Mouse (Mus musculus): ENCODE data around the gene Macrod1. TPM values are rescaled to one million over a fixed set of nuclear protein-coding genes. Genes with fewer than 3 reads are reported as not detected.

Macrod1 gene
- polyA plus RNA-seq (2014; fragmentation: Nextera tagmentation; extraction: Ambion mirVana): 3.6 and 4.0 TPM in 2 replicates

- H3K4me3 ChIP-seq (ENCODE audit: low read depth, low read length): peak within 1 kb of the TSS; percentile 59
- H3K36me3 ChIP-seq (ENCODE audit: control insufficient read depth, insufficient read depth, low read length): no peaks in the 10 kb centered on the region
- H3K27ac ChIP-seq (ENCODE audit: low read depth, low read length): no peak within 1 kb of the TSS
- 2% methylated on average over 72 of the region's 72 CpGs for WGBS
- DNase-seq (ENCODE audit: low spot score): peak; percentile 87
- peak; percentile 85 for ATAC-seq (replicated peaks; ENCODE audit: low FRiP score)
- H3K27me3 ChIP-seq (ENCODE audit: control insufficient read depth, insufficient read depth, low read length): peaks cover 6% of the 10 kb centered on the region; the same call in 1 of the 2 replicates
- H3K9ac ChIP-seq (ENCODE audit: low read length): peak within 1 kb of the TSS; percentile 47
- peaks cover 19% of the 10 kb centered on the region for H3K4me1 ChIP-seq (replicated peaks; ENCODE audit: control insufficient read depth, insufficient read depth, low read length)
- H3K4me2 ChIP-seq (ENCODE audit: low read depth, low read length, severe bottlenecking): peak within 1 kb of the TSS; percentile 99
- no peaks in the 10 kb centered on the region for H3K9me3 ChIP-seq (ENCODE audit: control insufficient read depth, low read length)
Measured at GRCm38 (mm10) chr19:7056248-7057087, at the start of gene Macrod1. Gene Macrod1, plus strand, starts transcription at chr19:7056810.

- Histone ChIP-seq H3K9ac (ENCODE audit: low read length) (no peak overlapping the region), H3K4me3 (ENCODE audit: low read depth, low read length) (no peak overlapping the region), H3K9me3 (ENCODE audit: control insufficient read depth, low read length) (no peaks in the 10 kb centered on the region), H3K27me3 (ENCODE audit: control insufficient read depth, insufficient read depth, low read length) (no peaks in the 10 kb centered on the region), H3K36me3 (ENCODE audit: control insufficient read depth, insufficient read depth, low read length) (no peaks in the 10 kb centered on the region), H3K4me2 (ENCODE audit: low read depth, low read length, severe bottlenecking) (no peak overlapping the region), H3K4me1 (replicated peaks; ENCODE audit: control insufficient read depth, insufficient read depth, low read length) (no peaks in the 10 kb centered on the region), H3K27ac (ENCODE audit: low read depth, low read length) (no peak overlapping the region)
- DNase-seq (ENCODE audit: low spot score) (no peak), ATAC-seq (replicated peaks; ENCODE audit: low FRiP score) (no peak)
- WGBS: 92% methylated on average over 9 of the region's 9 CpGs
Measured at GRCm38 (mm10) chr19:7006892-7007593, 49.6 kb upstream of the Macrod1 start.

- Histone ChIP-seq H3K9ac (ENCODE audit: low read length) (no peak overlapping the region), H3K4me3 (ENCODE audit: low read depth, low read length) (no peak overlapping the region), H3K27me3 (ENCODE audit: control insufficient read depth, insufficient read depth, low read length) (no peaks in the 10 kb centered on the region), H3K4me1 (replicated peaks; ENCODE audit: control insufficient read depth, insufficient read depth, low read length) (no peaks in the 10 kb centered on the region), H3K4me2 (ENCODE audit: low read depth, low read length, severe bottlenecking) (no peak overlapping the region), H3K36me3 (ENCODE audit: control insufficient read depth, insufficient read depth, low read length) (no peaks in the 10 kb centered on the region), H3K9me3 (ENCODE audit: control insufficient read depth, low read length) (no peaks in the 10 kb centered on the region), H3K27ac (ENCODE audit: low read depth, low read length) (no peak overlapping the region)
- ATAC-seq (replicated peaks; ENCODE audit: low FRiP score) (no peak), DNase-seq (ENCODE audit: low spot score) (no peak)
- 79% methylated on average over 4 of the region's 4 CpGs for WGBS
Measured at GRCm38 (mm10) chr19:7012426-7012825, 44.2 kb upstream of the Macrod1 start.

- H3K27me3 ChIP-seq (ENCODE audit: control insufficient read depth, insufficient read depth, low read length): no peaks in the 10 kb centered on the region
- no peak overlapping the region for H3K27ac ChIP-seq (ENCODE audit: low read depth, low read length)
- H3K36me3 ChIP-seq (ENCODE audit: control insufficient read depth, insufficient read depth, low read length): peaks cover 4% of the 10 kb centered on the region; the same call in 1 of the 2 replicates
- no peaks in the 10 kb centered on the region for H3K9me3 ChIP-seq (ENCODE audit: control insufficient read depth, low read length)
- no peak overlapping the region for H3K9ac ChIP-seq (ENCODE audit: low read length)
- 86% methylated on average over 9 of the region's 9 CpGs for WGBS
- H3K4me1 ChIP-seq (replicated peaks; ENCODE audit: control insufficient read depth, insufficient read depth, low read length): no peaks in the 10 kb centered on the region
- H3K4me2 ChIP-seq (ENCODE audit: low read depth, low read length, severe bottlenecking): no peak overlapping the region
- DNase-seq (ENCODE audit: low spot score) (no peak), ATAC-seq (replicated peaks; ENCODE audit: low FRiP score) (no peak)
- H3K4me3 ChIP-seq (ENCODE audit: low read depth, low read length): no peak overlapping the region
Measured at GRCm38 (mm10) chr19:7013984-7014383, 42.6 kb upstream of the Macrod1 start.

GRCm38 (mm10) chr19:7014481-7015135 lies 42.0 kb upstream of the Macrod1 start:
- Histone ChIP-seq H3K27me3 (ENCODE audit: control insufficient read depth, insufficient read depth, low read length) (no peaks in the 10 kb centered on the region), H3K36me3 (ENCODE audit: control insufficient read depth, insufficient read depth, low read length) (peaks cover 4% of the 10 kb centered on the region; the same call in 1 of the 2 replicates)
- no peak for ATAC-seq (replicated peaks; ENCODE audit: low FRiP score)

GRCm38 (mm10) chr19:7017541-7018457 lies 38.8 kb upstream of the Macrod1 start:
- Histone ChIP-seq H3K9me3 (ENCODE audit: control insufficient read depth, low read length) (no peaks in the 10 kb centered on the region), H3K4me3 (ENCODE audit: low read depth, low read length) (no peak overlapping the region), H3K4me1 (replicated peaks; ENCODE audit: control insufficient read depth, insufficient read depth, low read length) (no peaks in the 10 kb centered on the region), H3K9ac (ENCODE audit: low read length) (no peak overlapping the region), H3K36me3 (ENCODE audit: control insufficient read depth, insufficient read depth, low read length) (peaks cover 15% of the 10 kb centered on the region), H3K4me2 (ENCODE audit: low read depth, low read length, severe bottlenecking) (no peak overlapping the region), H3K27ac (ENCODE audit: low read depth, low read length) (no peak overlapping the region), H3K27me3 (ENCODE audit: control insufficient read depth, insufficient read depth, low read length) (no peaks in the 10 kb centered on the region)
- WGBS: 89% methylated on average over 12 of the region's 12 CpGs
- DNase-seq (ENCODE audit: low spot score): no peak
- ATAC-seq (replicated peaks; ENCODE audit: low FRiP score): no peak

More at GRCm38 (mm10) chr19:7014481-7015135, 42.0 kb upstream of the Macrod1 start:
- WGBS: 95% methylated on average over 20 of the region's 20 CpGs
- Histone ChIP-seq H3K4me2 (ENCODE audit: low read depth, low read length, severe bottlenecking) (no peak overlapping the region), H3K9me3 (ENCODE audit: control insufficient read depth, low read length) (no peaks in the 10 kb centered on the region), H3K4me1 (replicated peaks; ENCODE audit: control insufficient read depth, insufficient read depth, low read length) (no peaks in the 10 kb centered on the region), H3K9ac (ENCODE audit: low read length) (no peak overlapping the region), H3K27ac (ENCODE audit: low read depth, low read length) (no peak overlapping the region), H3K4me3 (ENCODE audit: low read depth, low read length) (no peak overlapping the region)
- DNase-seq (ENCODE audit: low spot score): no peak

GRCm38 (mm10) chr19:7018546-7018945 lies 38.1 kb upstream of the Macrod1 start:
- peaks cover 15% of the 10 kb centered on the region for H3K36me3 ChIP-seq (ENCODE audit: control insufficient read depth, insufficient read depth, low read length)

GRCm38 (mm10) chr19:7019191-7019590 lies 37.4 kb upstream of the Macrod1 start, which contains the start of gene Fermt3:
Gene Fermt3, minus strand, starts transcription at chr19:7019469.
- DNase-seq (ENCODE audit: low spot score) (no peak), ATAC-seq (replicated peaks; ENCODE audit: low FRiP score) (no peak)
- H3K27ac ChIP-seq (ENCODE audit: low read depth, low read length): no peak within 1 kb of the TSS
- no peak within 1 kb of the TSS for H3K9ac ChIP-seq (ENCODE audit: low read length)
- H3K4me1 ChIP-seq (replicated peaks; ENCODE audit: control insufficient read depth, insufficient read depth, low read length): no peaks in the 10 kb centered on the region
- 91% methylated on average over 5 of the region's 5 CpGs for WGBS
- no peaks in the 10 kb centered on the region for H3K9me3 ChIP-seq (ENCODE audit: control insufficient read depth, low read length)
- H3K4me3 ChIP-seq (ENCODE audit: low read depth, low read length): no peak within 1 kb of the TSS
- H3K36me3 ChIP-seq (ENCODE audit: control insufficient read depth, insufficient read depth, low read length): peaks cover 17% of the 10 kb centered on the region
- no peak within 1 kb of the TSS for H3K4me2 ChIP-seq (ENCODE audit: low read depth, low read length, severe bottlenecking)
- no peaks in the 10 kb centered on the region for H3K27me3 ChIP-seq (ENCODE audit: control insufficient read depth, insufficient read depth, low read length)

More at GRCm38 (mm10) chr19:7018546-7018945, 38.1 kb upstream of the Macrod1 start:
- WGBS: 94% methylated on average over 11 of the region's 11 CpGs
- Histone ChIP-seq H3K27me3 (ENCODE audit: control insufficient read depth, insufficient read depth, low read length) (no peaks in the 10 kb centered on the region), H3K4me3 (ENCODE audit: low read depth, low read length) (no peak overlapping the region), H3K27ac (ENCODE audit: low read depth, low read length) (no peak overlapping the region), H3K4me2 (ENCODE audit: low read depth, low read length, severe bottlenecking) (no peak overlapping the region), H3K9me3 (ENCODE audit: control insufficient read depth, low read length) (no peaks in the 10 kb centered on the region), H3K9ac (ENCODE audit: low read length) (no peak overlapping the region), H3K4me1 (replicated peaks; ENCODE audit: control insufficient read depth, insufficient read depth, low read length) (no peaks in the 10 kb centered on the region)
- ATAC-seq (replicated peaks; ENCODE audit: low FRiP score) (no peak), DNase-seq (ENCODE audit: low spot score) (no peak)
